Mouse (Mus musculus): ENCODE measurements at regions not wholly inside any gene's neighbourhood (a gene's known extent, or its start where the extent isn't known, plus 50 kb on each side); places are given as distances from the start of the nearest gene placed in this dataset.

GRCm38 (mm10) chr6:140308641-140309040, 115.2 kb upstream of the Plekha5 start:
- TF ChIP-seq CTCF (IDR thresholded peaks at IDR 0.05; ENCODE audit: low read depth, low read length) (no peak), POLR2A (IDR thresholded peaks at IDR 0.05; ENCODE audit: borderline replicate concordance, low read depth, low read length) (no peak)

Measured in bone marrow macrophage, adult 2 months (primary cell).